19 mouse cellular contexts compared by ENCODE assay signal in the genomic region with DNA sequence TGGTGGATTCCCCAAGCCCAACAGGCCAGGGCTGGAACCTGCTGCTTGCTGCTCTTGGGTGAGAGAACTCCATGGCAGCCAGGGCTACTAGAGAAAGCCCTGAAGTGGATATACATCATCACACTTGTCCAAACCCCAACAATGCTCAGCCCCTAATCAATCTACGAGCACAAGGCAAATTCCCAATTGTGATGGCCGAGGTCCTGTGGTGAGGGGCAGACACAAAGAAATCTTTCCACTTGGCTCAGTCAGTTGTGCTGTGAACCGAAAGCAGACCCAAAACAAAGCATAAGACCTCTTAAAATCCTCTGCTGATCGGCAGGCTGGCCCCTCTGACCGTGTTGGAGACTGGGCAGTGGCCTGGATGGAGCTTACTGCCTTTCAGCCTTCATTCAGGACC. TPM values are rescaled to one million over a fixed set of nuclear protein-coding genes. Genes with fewer than 3 reads are reported as not detected.
DNase-seq lines count a peak whose midpoint lies in the region; ATAC-seq and TF ChIP-seq lines count a peak whose summit lies in the region.
"Had no signal": no experiment of that assay in that cellular context is flagged by ENCODE, and none has a peak within 500 bp of the region (broad histone marks: within the 10 kb centered on the region; RNA-seq: fewer than 3 reads in every experiment).

No protein-coding gene starts in this region.

- no peak for TF ChIP-seq CTCF in heart, postnatal 0 days (IDR thresholded peaks at IDR 0.05; ENCODE audit: low read depth)
- no peak for TF ChIP-seq CTCF in left cerebral cortex, adult 2 months (IDR thresholded peaks at IDR 0.05)

- H3K4me1 ChIP-seq in heart, postnatal 0 days (ENCODE audit: control insufficient read depth, insufficient read depth): peaks cover 42% of the 10 kb centered on the region
- peaks cover 57% of the 10 kb centered on the region for H3K4me1 ChIP-seq in embryonic facial prominence, embryonic 10.5 days
- peaks cover 64% of the 10 kb centered on the region for H3K4me1 ChIP-seq in liver, embryonic 15.5 days (replicated peaks)

- ATAC-seq in heart, postnatal 0 days (ENCODE audit: insufficient read depth, low read depth): no peak
- ATAC-seq in liver, embryonic 15.5 days (ENCODE audit: insufficient read depth): no peak
- no peak for ATAC-seq in megakaryocyte, adult 5-6 weeks (ENCODE audit: poor library complexity, severe bottlenecking)
- ATAC-seq: midbrain, embryonic 13.5 days; Patski had no signal

- no peaks in the 10 kb centered on the region for H3K9me3 ChIP-seq in heart, postnatal 0 days (replicated peaks; ENCODE audit: control insufficient read depth, low read length)
- no peaks in the 10 kb centered on the region for H3K9me3 ChIP-seq in embryonic facial prominence, embryonic 10.5 days
- no peaks in the 10 kb centered on the region for H3K9me3 ChIP-seq in liver, embryonic 15.5 days (replicated peaks)
- H3K9me3 ChIP-seq: embryonic facial prominence, embryonic 13.5 days; forebrain, embryonic 12.5 days; midbrain, embryonic 13.5 days had no signal

- no peaks in the 10 kb centered on the region for H3K36me3 ChIP-seq in heart, postnatal 0 days (replicated peaks; ENCODE audit: control insufficient read depth, insufficient read depth, low read length)
- H3K36me3 ChIP-seq in embryonic facial prominence, embryonic 10.5 days (replicated peaks): no peaks in the 10 kb centered on the region
- no peaks in the 10 kb centered on the region for H3K36me3 ChIP-seq in liver, embryonic 15.5 days (replicated peaks)
- H3K36me3 ChIP-seq: embryonic facial prominence, embryonic 13.5 days; forebrain, embryonic 12.5 days; midbrain, embryonic 13.5 days had no signal

- intact Hi-C loops in left cerebral cortex, adult 2 months (cut with DNase I): no loop called here
- intact Hi-C loops in left cerebral cortex, postnatal 10 days (cut with DNase I): no loop called here

- H3K4me2 ChIP-seq in heart, postnatal 0 days (ENCODE audit: low read depth, low read length): no peak overlapping the region
- H3K4me2 ChIP-seq in liver, embryonic 15.5 days: no peak overlapping the region
- H3K4me2 ChIP-seq: embryonic facial prominence, embryonic 13.5 days; forebrain, embryonic 12.5 days; midbrain, embryonic 13.5 days had no signal

- WGBS in heart, postnatal 0 days: 65% methylated on average over 5 of the region's 5 CpGs
- 53% methylated on average over 5 of the region's 5 CpGs for WGBS in embryonic facial prominence, embryonic 10.5 days
- 51% methylated on average over 5 of the region's 5 CpGs for WGBS in liver, embryonic 15.5 days (ENCODE audit: insufficient replicate concordance)

- no peak for DNase-seq in heart, postnatal 0 days (ENCODE audit: low spot score)
- DNase-seq in heart, adult 9 months (ENCODE audit: low spot score in 2 of 2): no peak
- no peak for DNase-seq in left cerebral cortex, adult 2 months (ENCODE audit: extremely low spot score in 1 of 2, low spot score in 2 of 2)
- DNase-seq in left cerebral cortex, postnatal 10 days (ENCODE audit: extremely low spot score in 1 of 2, low spot score in 2 of 2): no peak
- DNase-seq in embryonic facial prominence, embryonic 10.5 days (ENCODE audit: low spot score): no peak
- DNase-seq: cerebellum, adult 8-10 months; gastrocnemius, postnatal 10 days had no signal

- H3K27ac ChIP-seq in heart, postnatal 0 days (ENCODE audit: low read depth): peak overlapping the region; percentile 90
- H3K27ac ChIP-seq in left cerebral cortex, adult 2 months: 0 out of 2 replicates have a peak overlapping the region, but pooled peaks have one; percentile 24
- H3K27ac ChIP-seq in embryonic facial prominence, embryonic 10.5 days (replicated peaks): peak overlapping the region; percentile 76; the same call in 1 of the 2 replicates
- H3K27ac ChIP-seq in liver, embryonic 15.5 days (replicated peaks): 0 out of 2 replicates have a peak overlapping the region, but pooled peaks have one; percentile 68
- H3K27ac ChIP-seq: embryonic facial prominence, embryonic 13.5 days; forebrain, embryonic 12.5 days; midbrain, embryonic 13.5 days had no signal

- H3K27me3 ChIP-seq in heart, postnatal 0 days (ENCODE audit: control insufficient read depth, insufficient read depth, low read length): no peaks in the 10 kb centered on the region
- no peaks in the 10 kb centered on the region for H3K27me3 ChIP-seq in embryonic facial prominence, embryonic 10.5 days (replicated peaks; ENCODE audit: low read depth, poor library complexity, severe bottlenecking)
- no peaks in the 10 kb centered on the region for H3K27me3 ChIP-seq in liver, embryonic 15.5 days
- H3K27me3 ChIP-seq: CH12.LX; embryonic facial prominence, embryonic 13.5 days; midbrain, embryonic 13.5 days; Patski had no signal

- no peak overlapping the region for H3K4me3 ChIP-seq in heart, postnatal 0 days (ENCODE audit: low read depth, low read length)
- H3K4me3 ChIP-seq in left cerebral cortex, adult 2 months: no peak overlapping the region
- H3K4me3 ChIP-seq in embryonic facial prominence, embryonic 10.5 days: no peak overlapping the region
- no peak overlapping the region for H3K4me3 ChIP-seq in liver, embryonic 15.5 days (replicated peaks)
- H3K4me3 ChIP-seq: embryonic facial prominence, embryonic 13.5 days; forebrain, embryonic 12.5 days; midbrain, embryonic 13.5 days had no signal

- no peak overlapping the region for H3K9ac ChIP-seq in heart, postnatal 0 days (replicated peaks; ENCODE audit: low read depth, low read length)
- H3K9ac ChIP-seq in liver, embryonic 15.5 days: no peak overlapping the region
- H3K9ac ChIP-seq: embryonic facial prominence, embryonic 13.5 days; forebrain, embryonic 12.5 days; midbrain, embryonic 13.5 days had no signal

- TF ChIP-seq EP300 in heart, postnatal 0 days (IDR thresholded peaks at IDR 0.05; ENCODE audit: low read depth): no peak

RNA-seq across cellular contexts. Expression of gene Egfl7, which starts 5.0 kb away (rescaled TPM):
- 375 and 401 TPM in 2 replicates for total RNA-seq in heart, postnatal 0 days (2014; rRNA removed; ENCODE audit: low replicate concordance)
- polyA plus RNA-seq in heart, postnatal 0 days (2015; fragmentation: Nextera tagmentation; extraction: Ambion mirVana): 158 and 159 TPM in 2 replicates
- 10 to 100 TPM; 62.4 to 67.4 TPM for total RNA-seq in left cerebral cortex, adult 2 months (2021)
- total RNA-seq in left cerebral cortex, postnatal 10 days (2021): 10 to 100 TPM; 73.5 to 83.0 TPM
- polyA plus RNA-seq in embryonic facial prominence, embryonic 10.5 days (2016; fragmentation: Nextera tagmentation; extraction: Ambion mirVana): 93.2 and 96.6 TPM in 2 replicates
- polyA plus RNA-seq in liver, embryonic 15.5 days (2015; fragmentation: Nextera tagmentation; extraction: Ambion mirVana): 55.1 and 64.6 TPM in 2 replicates
- 1.6 and 3.1 TPM in 2 replicates for total RNA-seq in megakaryocyte, adult 5-6 weeks (2015)
- 3.7 and 3.9 TPM in 2 replicates for total RNA-seq in megakaryocyte, adult 5-6 weeks (2017)

RNA-seq across cellular contexts. Expression of gene Gm20532, which starts 11.6 kb away (rescaled TPM):
- not detected in 2 replicates for total RNA-seq in heart, postnatal 0 days (2014; rRNA removed; ENCODE audit: low replicate concordance)
- not detected in 2 replicates for polyA plus RNA-seq in heart, postnatal 0 days (2015; fragmentation: Nextera tagmentation; extraction: Ambion mirVana)
- total RNA-seq in left cerebral cortex, adult 2 months (2021): not detected
- total RNA-seq in left cerebral cortex, postnatal 10 days (2021): not detected
- polyA plus RNA-seq in embryonic facial prominence, embryonic 10.5 days (2016; fragmentation: Nextera tagmentation; extraction: Ambion mirVana): not detected in 2 replicates
- polyA plus RNA-seq in liver, embryonic 15.5 days (2015; fragmentation: Nextera tagmentation; extraction: Ambion mirVana): not detected in 2 replicates
- 0.36 TPM in 1 of 2 replicates, not detected in the other for total RNA-seq in megakaryocyte, adult 5-6 weeks (2015)
- not detected in 2 replicates for total RNA-seq in megakaryocyte, adult 5-6 weeks (2017)
- total RNA-seq: adrenal gland, adult 18-20 months; CH12.LX; hematopoietic stem cell, adult 5-6 weeks had no signal
- polyA plus RNA-seq: brain, embryonic 14.5 days; embryonic facial prominence, embryonic 13.5 days; forebrain, embryonic 12.5 days; liver, embryonic 14.5 days; midbrain, embryonic 13.5 days; Patski; spleen, adult 2 months had no signal

RNA-seq across cellular contexts. Expression of gene Agpat2, which starts 29.4 kb away (rescaled TPM):
- 41.0 and 49.3 TPM in 2 replicates for total RNA-seq in heart, postnatal 0 days (2014; rRNA removed; ENCODE audit: low replicate concordance)
- 23.9 and 24.1 TPM in 2 replicates for polyA plus RNA-seq in heart, postnatal 0 days (2015; fragmentation: Nextera tagmentation; extraction: Ambion mirVana)
- 1 to 10 TPM; 1.3 to 1.8 TPM for total RNA-seq in left cerebral cortex, adult 2 months (2021)
- 1 to 10 TPM; 1.6 to 2.2 TPM for total RNA-seq in left cerebral cortex, postnatal 10 days (2021)
- 12.4 and 12.9 TPM in 2 replicates for polyA plus RNA-seq in embryonic facial prominence, embryonic 10.5 days (2016; fragmentation: Nextera tagmentation; extraction: Ambion mirVana)
- polyA plus RNA-seq in liver, embryonic 15.5 days (2015; fragmentation: Nextera tagmentation; extraction: Ambion mirVana): 55.6 and 63.7 TPM in 2 replicates
- total RNA-seq in megakaryocyte, adult 5-6 weeks (2015): 37.0 and 41.9 TPM in 2 replicates
- total RNA-seq in megakaryocyte, adult 5-6 weeks (2017): 38.1 and 43.6 TPM in 2 replicates

RNA-seq across cellular contexts. Expression of gene Fam69b, which starts 53.4 kb away (rescaled TPM):
- total RNA-seq in heart, postnatal 0 days (2014; rRNA removed; ENCODE audit: low replicate concordance): 16.5 and 23.2 TPM in 2 replicates
- 7.7 and 9.7 TPM in 2 replicates for polyA plus RNA-seq in heart, postnatal 0 days (2015; fragmentation: Nextera tagmentation; extraction: Ambion mirVana)
- 10 to 100 TPM; 72.4 to 78.9 TPM for total RNA-seq in left cerebral cortex, adult 2 months (2021)
- total RNA-seq in left cerebral cortex, postnatal 10 days (2021): 10 to 100 TPM; 88.2 to 90.8 TPM
- 39.9 and 43.8 TPM in 2 replicates for polyA plus RNA-seq in embryonic facial prominence, embryonic 10.5 days (2016; fragmentation: Nextera tagmentation; extraction: Ambion mirVana)
- polyA plus RNA-seq in liver, embryonic 15.5 days (2015; fragmentation: Nextera tagmentation; extraction: Ambion mirVana): 1.2 and 1.7 TPM in 2 replicates
- total RNA-seq in megakaryocyte, adult 5-6 weeks (2015): 0.33 TPM in 1 of 2 replicates, not detected in the other
- total RNA-seq in megakaryocyte, adult 5-6 weeks (2017): 0.11 and 0.33 TPM in 2 replicates

RNA-seq across cellular contexts. Expression of gene Notch1, which starts 58.4 kb away (rescaled TPM):
- 54.0 and 63.3 TPM in 2 replicates for total RNA-seq in heart, postnatal 0 days (2014; rRNA removed; ENCODE audit: low replicate concordance)
- 4.9 and 5.7 TPM in 2 replicates for polyA plus RNA-seq in heart, postnatal 0 days (2015; fragmentation: Nextera tagmentation; extraction: Ambion mirVana)
- 10 to 100 TPM; 23.8 to 23.9 TPM for total RNA-seq in left cerebral cortex, adult 2 months (2021)
- 10 to 100 TPM; 26.4 to 30.5 TPM for total RNA-seq in left cerebral cortex, postnatal 10 days (2021)
- 17.1 and 20.3 TPM in 2 replicates for polyA plus RNA-seq in embryonic facial prominence, embryonic 10.5 days (2016; fragmentation: Nextera tagmentation; extraction: Ambion mirVana)
- 2.8 and 3.1 TPM in 2 replicates for polyA plus RNA-seq in liver, embryonic 15.5 days (2015; fragmentation: Nextera tagmentation; extraction: Ambion mirVana)
- 37.6 and 43.0 TPM in 2 replicates for total RNA-seq in megakaryocyte, adult 5-6 weeks (2015)
- total RNA-seq in megakaryocyte, adult 5-6 weeks (2017): 22.3 and 48.3 TPM in 2 replicates

Comparison
In these comparisons a context has a peak if more than half of its experiments do, and no peak if none do; other contexts are left out.
1. H3K27ac ChIP-seq: peak in every context shown above with its lines; median percentile 90 in heart, postnatal 0 days; 76 in embryonic facial prominence, embryonic 10.5 days; 68 in liver, embryonic 15.5 days; 24 in left cerebral cortex, adult 2 months.
2. RNA of gene Egfl7, which starts 5.0 kb away (total RNA-seq): 375 to 401 TPM in heart, postnatal 0 days, 73.5 to 83.0 TPM in left cerebral cortex, postnatal 10 days and 62.4 to 67.4 TPM in left cerebral cortex, adult 2 months; 1.6 to 3.9 TPM in megakaryocyte, adult 5-6 weeks; every median in the first group is over 10 times any median in the second.
3. RNA of gene Agpat2, which starts 29.4 kb away (total RNA-seq): 37.0 to 43.6 TPM in megakaryocyte, adult 5-6 weeks and 41.0 to 49.3 TPM in heart, postnatal 0 days; 1.6 to 2.2 TPM in left cerebral cortex, postnatal 10 days and 1.3 to 1.8 TPM in left cerebral cortex, adult 2 months; every median in the first group is over 10 times any median in the second.